Mouse (Mus musculus): ENCODE results near the gene Stag3.
A peak's percentile ranks its signal among the peaks of the same experiment; 100 is the strongest.

Stag3 gene

GRCm38 (mm10) chr5:138279585-138280424 lies at the start of gene Stag3, which contains the start of the genes Gm43720 and Gpc2:
Stag3 (plus strand) TSS chr5:138280240.
Gm43720 (minus strand) TSS chr5:138279958.
Gpc2 (minus strand) TSS chr5:138280005.
- no peak for DNase-seq

- no peak for DNase-seq
These were observed 46.3 kb upstream of the Stag3 start for GRCm38 (mm10) chr5:138233778-138234177.

GRCm38 (mm10) chr5:138234224-138234623 lies 45.8 kb upstream of the Stag3 start:
- DNase-seq: no peak

GRCm38 (mm10) chr5:138241511-138241910 lies 38.5 kb upstream of the Stag3 start:
- no peak for DNase-seq

GRCm38 (mm10) chr5:138251144-138251543 lies 28.9 kb upstream of the Stag3 start:
- no peak for DNase-seq

- DNase-seq: no peak
These were observed 27.0 kb upstream of the Stag3 start for GRCm38 (mm10) chr5:138253061-138253460.

- DNase-seq: peak; percentile 93
These were observed 24.5 kb upstream of the Stag3 start, which contains the start of gene Lamtor4 for GRCm38 (mm10) chr5:138255353-138256093. Lamtor4 (plus strand) TSS chr5:138255482.

- no peak for DNase-seq
These were observed 24.0 kb upstream of the Stag3 start for GRCm38 (mm10) chr5:138256094-138256467.

- DNase-seq: no peak
These were observed 23.0 kb upstream of the Stag3 start for GRCm38 (mm10) chr5:138256966-138257584.

- no peak for DNase-seq
These were observed 22.5 kb upstream of the Stag3 start for GRCm38 (mm10) chr5:138257585-138257978.

- no peak for DNase-seq
These were observed 22.0 kb upstream of the Stag3 start for GRCm38 (mm10) chr5:138258078-138258477.

- DNase-seq: no peak
These were observed 21.5 kb upstream of the Stag3 start for GRCm38 (mm10) chr5:138258542-138258941.

- DNase-seq: no peak
These were observed 21.0 kb upstream of the Stag3 start for GRCm38 (mm10) chr5:138258993-138259392.

GRCm38 (mm10) chr5:138260051-138260450 lies 20.0 kb upstream of the Stag3 start:
- DNase-seq: no peak

- no peak for DNase-seq
These were observed 19.2 kb upstream of the Stag3 start for GRCm38 (mm10) chr5:138260834-138261233.

GRCm38 (mm10) chr5:138262001-138262400 lies 18.0 kb upstream of the Stag3 start:
- no peak for DNase-seq

- no peak for DNase-seq
These were observed 17.3 kb upstream of the Stag3 start for GRCm38 (mm10) chr5:138262582-138263240.

GRCm38 (mm10) chr5:138263260-138264206 lies 16.5 kb upstream of the Stag3 start, which contains the start of gene BC037034:
BC037034 (minus strand) TSS chr5:138264033.
- peak; percentile 87 for DNase-seq

GRCm38 (mm10) chr5:138264207-138264578 lies 15.8 kb upstream of the Stag3 start:
- no peak for DNase-seq

GRCm38 (mm10) chr5:138265712-138266111 lies 14.3 kb upstream of the Stag3 start:
- DNase-seq: no peak

GRCm38 (mm10) chr5:138267114-138267513 lies 12.9 kb upstream of the Stag3 start:
- DNase-seq: no peak

- DNase-seq: no peak
These were observed 11.1 kb upstream of the Stag3 start for GRCm38 (mm10) chr5:138268980-138269379.

Data from cerebellum, adult 8-10 months (tissue).